Mouse (Mus musculus): Measurements from ENCODE around the gene Nmnat3.

Nmnat3 gene

GRCm38 (mm10) chr9:98312622-98313374 is 25.6 kb downstream of the Nmnat3 start:
- no peak for DNase-seq

GRCm38 (mm10) chr9:98313587-98313986 is 26.4 kb downstream of the Nmnat3 start:
- no peak for DNase-seq

GRCm38 (mm10) chr9:98314059-98314650 is 26.9 kb downstream of the Nmnat3 start:
- no peak for DNase-seq

- no peak for DNase-seq
Measured at GRCm38 (mm10) chr9:98317897-98318296, 30.7 kb downstream of the Nmnat3 start.

- no peak for DNase-seq
Measured at GRCm38 (mm10) chr9:98318875-98319274, 31.6 kb downstream of the Nmnat3 start.

DNA sequence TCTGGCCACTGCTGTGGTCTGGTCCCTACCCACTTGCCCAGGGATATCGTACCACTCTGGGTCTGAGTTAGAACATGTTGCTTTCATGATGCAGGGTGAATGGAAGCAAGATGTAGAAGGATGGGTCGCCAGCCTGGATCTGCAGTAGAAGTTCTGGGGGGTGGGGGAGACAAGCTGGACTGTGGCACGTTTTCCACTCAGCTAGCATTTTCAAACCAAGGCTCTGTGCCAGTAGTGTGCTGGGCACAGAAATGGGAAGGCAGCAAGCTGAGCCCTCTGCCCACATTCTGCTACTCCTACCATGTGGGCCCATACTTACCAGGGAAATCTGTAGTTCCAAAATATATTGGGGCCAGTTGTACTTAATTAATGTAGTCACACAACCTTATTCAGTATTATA is 33.5 kb downstream of the Nmnat3 start:
- no peak for DNase-seq

- DNase-seq, result no peak
Measured at GRCm38 (mm10) chr9:98326088-98326487, 38.9 kb downstream of the Nmnat3 start.

DNA sequence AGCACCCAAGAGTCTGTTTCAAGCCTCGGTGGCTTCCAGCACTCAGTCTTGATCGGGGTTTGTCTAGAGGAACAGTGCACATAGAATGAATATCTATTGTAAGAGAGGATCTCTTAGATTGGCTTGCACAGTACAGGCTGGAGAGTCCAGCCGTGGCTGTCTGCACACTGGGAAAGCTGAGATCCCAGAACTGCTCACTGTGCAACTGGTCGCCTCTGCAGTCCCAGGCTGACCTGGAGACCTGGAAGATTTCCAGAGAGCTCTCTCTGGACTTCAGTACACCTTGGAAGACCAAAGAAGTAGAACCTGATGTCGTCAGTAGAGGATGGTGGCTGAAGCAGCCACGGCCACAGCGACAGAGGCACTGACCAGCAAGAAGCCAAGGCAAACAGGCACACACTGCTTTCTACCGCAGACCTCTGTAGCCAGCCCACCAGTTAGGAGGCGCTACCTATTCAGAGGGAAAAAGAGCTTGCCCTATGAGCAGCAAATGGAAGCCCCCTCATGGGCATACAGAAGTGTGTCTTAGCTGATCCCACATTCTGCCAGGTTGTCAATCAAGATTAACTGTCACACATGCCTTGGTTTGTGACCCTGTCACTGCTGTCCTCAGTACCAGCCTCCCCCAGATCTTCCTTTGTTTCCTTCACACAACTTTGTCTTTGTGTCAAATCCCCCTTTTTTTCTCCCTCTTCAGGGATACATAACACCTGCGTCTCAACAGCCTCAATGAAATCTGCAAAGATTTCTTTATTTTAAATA is 41.4 kb downstream of the Nmnat3 start:
- no peak for DNase-seq

GRCm38 (mm10) chr9:98329274-98330105 is 42.3 kb downstream of the Nmnat3 start:
- DNase-seq, result no peak

- peak; percentile 20 to 23 for DNase-seq
Measured at GRCm38 (mm10) chr9:98333219-98333754, 46.1 kb downstream of the Nmnat3 start.

- DNase-seq, result no peak
Measured at GRCm38 (mm10) chr9:98337881-98338769, 50.9 kb downstream of the Nmnat3 start.

DNA sequence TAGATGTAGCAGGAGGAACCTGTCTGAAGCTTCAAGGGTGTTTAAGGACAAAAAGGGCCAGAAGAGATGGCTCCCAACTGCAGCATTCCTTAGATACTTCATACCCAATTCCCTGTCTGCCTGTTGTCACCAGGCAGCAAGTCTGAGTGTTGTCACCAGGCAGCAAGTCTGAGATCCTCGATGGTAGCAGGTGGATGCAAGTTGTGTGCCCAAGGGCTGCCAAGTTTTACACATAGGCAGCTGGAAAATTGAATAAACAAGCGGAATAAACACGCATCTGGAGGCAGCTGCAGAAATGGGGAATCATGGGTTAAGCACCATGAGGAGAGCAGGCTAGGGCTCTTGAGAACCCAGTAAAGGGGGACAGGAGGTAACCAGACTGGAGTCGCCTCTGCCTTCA is 52.7 kb downstream of the Nmnat3 start:
- DNase-seq, result no peak

DNA sequence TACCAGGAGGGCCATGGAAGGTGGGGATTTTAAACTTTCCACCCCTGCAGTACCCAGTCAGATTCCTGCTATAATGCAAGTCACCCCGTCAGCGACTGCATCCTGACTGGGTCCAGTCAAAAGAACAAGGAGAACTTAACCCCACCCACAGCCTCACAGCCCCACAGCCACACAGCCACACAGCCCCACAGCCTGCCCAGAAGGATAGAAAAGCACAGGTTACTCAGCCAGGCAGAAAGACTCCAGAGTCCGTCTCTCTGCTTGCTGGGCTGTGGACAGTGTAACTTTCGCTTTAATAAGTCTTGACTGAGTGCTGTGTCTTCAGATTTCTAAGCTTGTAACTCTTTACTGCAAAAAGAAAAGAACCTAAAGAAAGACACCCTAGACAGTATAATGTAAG is 53.2 kb downstream of the Nmnat3 start:
- DNase-seq, result no peak

DNA sequence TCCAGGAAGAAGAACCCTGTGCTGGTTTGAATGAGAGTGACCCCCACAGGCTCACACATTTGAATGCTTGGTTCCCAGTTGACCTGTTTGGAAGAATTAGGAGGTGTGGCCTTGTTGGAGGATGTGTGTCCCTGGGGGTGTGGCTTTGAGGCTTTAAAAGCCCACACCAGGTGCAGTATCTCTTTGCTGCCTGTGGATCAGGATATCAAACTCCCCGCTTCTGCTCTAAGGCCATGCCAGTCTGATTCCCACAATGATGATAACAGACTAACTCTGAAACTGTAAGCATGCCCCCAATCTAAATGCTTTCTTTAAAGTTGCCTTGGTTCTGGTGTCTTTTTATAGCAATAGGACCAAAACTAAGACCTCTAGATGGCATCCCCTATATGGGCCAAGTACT is 58.6 kb downstream of the Nmnat3 start:
- no peak for DNase-seq

- no peak for DNase-seq
Measured at GRCm38 (mm10) chr9:98346240-98346639, 59.0 kb downstream of the Nmnat3 start.

- no peak for DNase-seq
Measured at GRCm38 (mm10) chr9:98347021-98347420, 59.8 kb downstream of the Nmnat3 start.

DNA sequence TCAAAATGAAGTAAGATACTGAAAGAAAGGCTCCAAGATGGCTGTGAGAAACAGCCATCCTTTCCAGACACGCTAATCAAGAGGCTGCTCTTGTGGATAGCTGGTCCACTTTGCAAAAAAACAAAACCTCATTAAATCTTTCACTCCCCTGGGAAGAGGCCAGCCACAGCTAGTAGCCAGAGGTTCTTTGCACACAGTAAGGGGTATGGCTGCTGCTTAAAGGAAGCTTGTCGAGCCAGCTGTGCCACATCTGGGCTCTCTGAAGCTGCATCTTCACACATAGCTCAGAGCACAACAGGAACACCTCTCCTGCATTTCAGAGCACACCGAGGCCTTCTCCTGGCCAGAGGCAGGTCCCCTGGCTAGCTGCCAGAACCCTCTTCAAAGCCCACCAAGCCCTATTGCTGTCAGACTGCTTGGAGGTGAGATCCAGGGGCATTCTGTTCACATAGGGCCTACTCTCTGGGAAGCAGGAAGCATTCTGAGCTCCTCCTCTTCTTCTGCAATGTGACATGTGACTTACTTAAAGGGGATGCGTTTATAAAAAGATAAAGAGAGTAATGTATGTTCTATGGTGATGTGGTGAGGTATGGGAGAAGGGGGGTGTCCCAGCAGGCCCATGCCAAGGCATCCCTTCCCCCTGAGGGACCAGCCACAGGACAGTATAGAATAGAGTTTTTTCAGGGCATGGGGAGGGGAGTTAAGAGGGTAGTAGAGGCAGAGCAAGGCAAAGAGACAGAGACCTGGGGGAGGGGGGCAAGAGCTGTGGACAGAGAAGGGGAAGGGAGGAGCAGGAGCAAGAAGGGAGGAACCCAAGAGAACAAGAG is 63.3 kb downstream of the Nmnat3 start:
- DNase-seq, result no peak

DNA sequence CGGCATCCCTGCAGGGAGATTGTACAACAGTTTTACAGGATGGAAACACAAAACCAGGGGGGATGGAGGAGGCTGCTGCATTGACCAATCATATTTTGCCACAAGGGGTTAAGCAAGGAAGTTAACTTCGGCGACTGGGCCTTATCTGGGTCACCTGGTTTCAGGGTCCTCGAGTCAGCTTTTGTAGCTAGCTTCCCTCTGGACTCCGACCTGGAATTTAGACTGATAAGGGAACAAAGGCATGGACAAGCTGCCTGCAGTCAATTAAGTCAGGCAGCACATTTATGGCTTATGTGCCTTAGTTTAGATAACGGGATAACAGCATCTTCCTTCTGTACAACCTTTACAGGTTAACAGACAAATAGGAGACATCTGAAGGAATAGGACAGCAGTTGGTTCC is 65.1 kb downstream of the Nmnat3 start:
- DNase-seq, result no peak

DNA sequence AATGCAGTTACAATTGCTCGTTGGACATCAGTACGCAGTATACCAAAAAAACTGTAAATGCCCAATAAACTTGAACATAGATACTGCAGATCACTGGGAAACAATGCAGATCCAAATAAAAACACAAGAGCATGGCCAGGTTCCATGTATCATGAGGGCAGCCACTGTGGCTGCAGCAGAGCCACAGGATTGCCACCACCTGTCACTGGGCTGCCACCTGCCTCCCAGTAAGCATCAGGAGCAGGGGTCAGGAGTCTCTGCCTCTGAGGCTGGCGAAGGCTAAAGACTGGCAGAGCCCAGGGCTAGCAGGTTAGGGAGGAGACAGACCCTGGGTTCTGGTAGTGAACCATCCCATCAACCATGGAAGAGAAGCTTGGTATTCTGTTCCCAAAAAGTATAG is 67.7 kb downstream of the Nmnat3 start:
- no peak for DNase-seq

DNA sequence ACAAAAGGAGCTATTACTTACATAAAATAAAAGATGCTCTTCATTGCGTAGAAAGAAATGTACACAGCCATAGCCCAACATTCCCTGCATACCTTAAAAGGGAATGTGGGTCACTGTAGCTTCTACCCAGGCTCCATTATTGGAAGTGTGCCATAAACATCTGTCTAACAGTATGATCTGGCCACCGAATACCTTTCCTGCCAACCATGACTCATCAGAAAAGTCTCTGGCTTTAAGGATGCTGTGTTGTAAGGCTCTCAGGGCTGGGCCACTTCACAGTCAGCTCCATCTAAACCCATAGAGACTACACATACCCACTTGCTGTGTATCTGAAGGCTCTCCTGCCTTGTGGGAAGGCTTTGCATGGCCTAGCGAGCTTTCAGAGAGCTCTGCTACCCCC is 73.8 kb downstream of the Nmnat3 start:
- DNase-seq, result no peak

DNA sequence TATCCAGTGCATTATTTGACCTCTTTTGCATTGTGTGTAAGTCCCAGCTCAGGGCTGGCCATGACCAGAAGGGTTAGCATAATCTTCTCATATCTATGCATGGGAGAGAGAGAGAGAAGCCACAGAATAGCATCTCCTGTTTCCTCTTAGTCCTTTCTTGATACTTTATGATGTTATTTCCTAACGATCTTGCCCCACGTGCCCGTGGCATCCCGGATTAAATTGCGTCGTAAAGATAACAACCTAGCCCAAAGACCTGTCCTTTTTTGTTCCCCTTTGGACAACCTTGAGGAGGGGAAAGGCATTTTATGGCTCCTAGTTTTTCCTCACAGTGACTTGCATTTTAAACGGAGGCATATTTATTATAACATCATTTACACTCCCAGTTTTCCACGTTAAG is 78.8 kb downstream of the Nmnat3 start:
- no peak for DNase-seq

Measured in thymus, postnatal 36 days (tissue).